Mouse (Mus musculus) heart, adult 2 months (tissue): ENCODE data around the gene Mfsd4b1.

Experiments
- CTCF ChIP-seq: fragments of 200-600 bp; IDR thresholded peaks from 2 replicates; pipeline ENCODE4 v1.8.1; 2022; ENCODE audit warnings: antibody characterized with exemption, mild to moderate bottlenecking, moderate library complexity
- EP300 ChIP-seq: fragments of 200-500 bp; IDR thresholded peaks from 2 replicates; pipeline ENCODE4 v1.6.1; 2011; ENCODE audit warnings: low read depth, low read length, control low read depth; ENCODE audit not compliant: insufficient read depth
- POLR2A ChIP-seq: fragments of 200-500 bp; IDR thresholded peaks from 2 replicates; pipeline ENCODE4 v1.6.1; 2011; ENCODE audit warnings: mild to moderate bottlenecking, low read depth, low read length, control low read depth; ENCODE audit not compliant: insufficient read depth

- no peak for TF ChIP-seq POLR2A
- no peak for TF ChIP-seq CTCF
- TF ChIP-seq EP300, result no peak
These were observed 40.3 kb upstream of the Mfsd4b1 start for GRCm38 (mm10) chr10:40065357-40065756.
